Mouse (Mus musculus) heart, adult 11 months (tissue): Measurements from ENCODE around the gene Usp39.

ENCODE experiments used
- DNase-seq: peaks from one replicate; pipeline ENCODE4 v3.0.0; 2022

Usp39 gene

GRCm38 (mm10) chr6:72348411-72348810 lies 3.4 kb upstream of the Usp39 start:
- DNase-seq = peak; percentile 95

DNA sequence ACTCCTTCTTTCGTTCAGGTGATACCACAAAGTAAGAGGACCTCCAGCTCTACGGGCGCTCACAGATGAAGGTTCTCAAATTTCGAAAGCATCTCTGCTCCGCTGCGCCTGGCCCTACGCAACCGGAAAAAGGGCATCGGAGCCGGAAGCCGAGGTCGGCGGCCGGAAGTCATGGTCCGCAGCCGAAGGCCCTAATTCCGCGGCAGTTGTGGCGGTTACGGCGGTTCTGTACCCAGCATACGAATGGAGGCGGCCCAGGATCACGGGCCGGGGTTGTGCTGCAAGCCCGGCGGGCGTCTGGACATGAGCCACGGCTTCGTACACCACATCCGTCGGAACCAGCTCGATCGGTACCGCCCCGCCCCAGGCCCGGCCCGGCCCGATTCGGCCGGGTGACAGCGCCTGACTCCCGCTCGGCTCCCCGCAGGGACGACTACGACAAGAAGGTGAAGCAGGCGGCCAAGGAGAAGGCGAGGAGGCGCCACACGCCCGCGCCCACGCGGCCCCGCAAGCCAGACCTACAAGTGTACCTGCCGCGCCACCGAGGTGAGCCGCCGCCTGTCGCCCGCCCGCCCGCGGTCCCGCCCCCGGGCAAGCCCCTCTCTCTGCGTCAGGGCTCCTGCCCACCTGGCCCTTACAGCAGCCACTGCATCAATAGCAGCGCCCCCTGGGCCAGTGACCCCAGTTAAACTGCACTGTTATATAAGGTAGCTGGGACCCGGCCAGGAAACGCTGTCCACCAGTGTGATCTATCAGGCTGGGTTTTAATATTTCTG lies 2.4 kb upstream of the Usp39 start, which contains the start of gene 0610030E20Rik:
0610030E20Rik (plus strand) TSS at position 152 of the 776 bp plus-strand sequence.
- DNase-seq = peak; percentile 99

DNA sequence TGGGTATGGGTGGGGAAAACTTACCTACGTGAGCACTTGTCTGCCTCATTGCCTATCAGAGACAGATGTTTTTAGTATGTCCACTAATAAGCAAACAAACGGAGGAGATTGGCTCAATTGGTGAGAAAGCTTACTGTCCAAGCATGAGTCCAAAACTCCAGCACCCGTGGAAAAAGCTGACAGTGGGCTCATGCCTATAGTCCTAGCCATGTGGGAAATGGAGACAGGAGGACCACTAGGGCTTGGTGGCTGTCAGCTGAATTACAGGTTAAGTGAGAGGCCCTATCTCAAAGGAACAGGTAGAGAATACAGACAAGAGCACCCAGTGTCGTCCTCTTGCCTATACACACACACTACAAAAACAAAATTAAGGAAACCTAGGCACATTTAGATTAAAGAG lies 1.3 kb upstream of the Usp39 start:
- DNase-seq = peak; percentile 87

GRCm38 (mm10) chr6:72345633-72346032 lies 649 bp upstream of the Usp39 start:
- DNase-seq = no peak

DNA sequence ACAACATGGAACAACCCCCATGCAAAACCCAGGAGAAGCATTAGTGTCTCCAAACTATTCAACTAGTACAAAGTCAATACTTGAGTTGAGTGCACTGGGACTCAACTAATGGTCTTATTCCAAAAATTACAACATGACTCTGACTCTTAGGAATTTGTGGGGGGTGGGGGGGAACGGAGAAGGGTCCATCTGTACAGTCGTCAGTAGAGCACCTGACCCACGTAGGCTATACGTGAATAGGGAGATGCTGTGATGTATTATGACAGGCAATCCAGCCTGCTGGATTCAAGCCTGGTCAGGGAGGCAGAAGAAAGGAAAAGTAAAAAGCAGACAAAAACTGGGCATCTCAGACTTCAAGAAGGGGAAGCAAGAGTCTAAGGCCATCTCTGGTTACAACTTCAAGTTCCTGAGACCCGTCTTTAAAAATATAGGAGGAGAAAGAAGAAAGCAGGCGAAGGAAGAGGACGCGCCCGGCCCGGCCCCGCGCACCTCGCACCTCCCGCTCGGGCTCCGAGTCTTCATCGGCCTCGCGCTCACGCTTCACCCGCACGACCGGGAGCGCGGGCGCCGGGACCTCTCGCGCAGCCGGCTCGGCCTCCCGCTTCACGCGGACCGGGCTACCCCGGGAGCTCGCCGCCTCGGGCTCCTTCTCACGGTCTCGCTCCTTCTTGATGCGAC lies 449 bp downstream of the Usp39 start:
- peak; percentile 83 for DNase-seq

DNA sequence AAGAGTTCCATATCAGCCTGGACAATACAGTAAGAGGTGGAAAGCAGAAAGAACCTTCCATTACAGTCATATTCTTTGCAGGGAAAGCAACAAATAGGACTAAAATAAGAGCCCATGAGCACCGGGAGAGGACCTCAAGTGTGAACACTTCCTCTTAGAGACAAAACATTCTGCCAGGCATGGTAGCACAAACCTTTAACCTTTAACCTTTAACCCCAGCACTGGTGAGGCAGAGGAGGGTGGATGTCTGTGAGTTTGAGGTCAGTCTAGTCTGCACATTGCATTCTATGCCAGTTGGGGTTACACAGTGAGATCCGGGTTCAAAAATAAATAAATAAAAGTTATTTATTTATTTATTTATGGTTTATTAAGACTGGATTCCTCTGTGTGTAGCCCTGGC lies 4.5 kb downstream of the Usp39 start:
- no peak for DNase-seq

DNA sequence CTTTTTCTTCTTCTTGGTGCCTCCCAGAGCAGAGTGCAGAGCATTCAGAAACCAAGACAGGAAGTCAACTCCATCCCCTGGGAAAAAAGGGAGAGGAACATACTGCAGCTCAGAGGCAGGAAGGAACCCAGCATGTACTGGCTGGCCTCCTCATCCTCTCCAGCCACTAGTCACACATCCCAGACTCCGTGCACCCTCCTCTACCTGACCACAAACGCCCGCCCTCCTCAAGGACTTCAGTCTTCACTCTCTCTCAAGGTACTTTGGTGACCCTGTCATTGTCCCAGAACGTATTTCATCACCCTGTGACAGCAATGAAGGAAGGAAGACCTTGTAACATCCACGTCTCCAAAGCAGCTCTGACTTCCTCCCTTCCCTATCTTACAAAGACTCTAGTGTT lies 11.9 kb downstream of the Usp39 start:
- DNase-seq = peak; percentile 92

- DNase-seq = no peak
These were observed 14.9 kb downstream of the Usp39 start for GRCm38 (mm10) chr6:72330133-72330532.

DNA sequence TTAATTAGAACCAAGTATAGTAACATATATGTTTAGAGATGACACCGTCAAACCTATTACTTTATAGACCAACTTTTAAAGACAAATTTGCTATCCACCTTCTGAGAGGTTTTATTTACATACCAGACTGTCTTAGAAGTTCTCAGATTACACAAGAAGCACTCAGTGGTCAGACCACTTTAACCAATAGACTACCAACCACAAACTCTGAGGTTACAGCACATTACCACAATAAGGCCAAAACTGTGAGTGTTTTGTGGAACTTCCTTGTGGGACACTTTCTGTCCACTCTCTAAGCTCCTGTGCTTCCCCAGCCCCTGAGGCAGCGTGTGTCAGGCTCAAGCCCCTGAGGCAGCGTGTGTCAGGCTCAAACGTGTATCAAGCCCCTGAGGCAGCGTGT lies 16.0 kb downstream of the Usp39 start:
- no peak for DNase-seq

DNA sequence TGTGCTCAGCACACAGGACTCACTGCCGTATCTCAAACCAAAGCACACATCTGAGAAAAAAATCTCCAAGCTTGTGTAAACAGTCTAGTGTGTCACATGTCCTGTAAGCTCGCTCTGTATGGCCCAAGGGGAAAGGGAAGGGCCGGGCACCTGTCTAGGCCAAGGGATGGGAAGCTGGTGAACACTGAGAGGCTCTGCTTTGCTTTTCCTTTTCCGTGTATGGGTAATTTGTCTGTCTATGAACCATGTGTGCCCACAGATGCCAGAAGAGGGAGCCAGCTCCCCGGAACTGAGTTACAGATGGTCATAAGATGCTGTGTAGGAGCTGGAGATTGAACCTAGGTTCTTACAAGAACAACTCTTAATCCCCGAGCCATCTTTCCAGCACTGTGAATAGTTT lies 18.7 kb downstream of the Usp39 start:
- DNase-seq = no peak

DNA sequence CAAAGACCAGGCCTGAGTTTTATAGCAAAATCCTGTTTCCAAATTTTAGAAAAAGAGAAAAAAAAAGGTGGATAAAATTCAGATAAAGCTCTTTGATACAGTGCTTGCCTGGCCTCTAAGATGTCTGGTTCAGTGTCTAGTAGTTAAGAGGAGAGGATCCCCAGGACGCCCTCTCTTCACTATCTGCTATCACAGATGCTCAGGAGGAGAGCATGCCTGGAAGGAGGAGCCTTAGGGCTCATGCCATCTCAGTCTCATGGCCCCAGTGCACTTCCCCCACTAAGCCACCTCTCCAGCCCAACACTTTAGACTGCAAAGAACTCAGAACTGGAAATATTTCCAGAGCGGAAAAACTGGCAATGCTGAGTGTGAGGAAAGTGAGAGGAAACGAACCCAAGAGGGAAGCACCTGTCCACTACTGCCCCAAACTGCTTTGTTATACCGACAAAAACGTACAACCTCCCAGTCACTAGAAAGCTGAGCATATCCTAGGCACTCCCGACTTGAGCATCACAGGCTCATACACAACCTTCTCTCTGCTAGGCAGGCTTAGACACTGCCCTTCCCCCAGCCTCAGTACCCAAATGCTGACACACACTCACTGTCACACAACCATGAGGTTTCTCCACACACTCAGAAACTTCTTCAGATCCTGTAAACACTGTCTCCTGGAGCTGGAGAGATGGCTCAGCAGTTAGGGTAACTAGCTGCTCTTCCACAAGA lies 21.0 kb downstream of the Usp39 start:
- no peak for DNase-seq

DNA sequence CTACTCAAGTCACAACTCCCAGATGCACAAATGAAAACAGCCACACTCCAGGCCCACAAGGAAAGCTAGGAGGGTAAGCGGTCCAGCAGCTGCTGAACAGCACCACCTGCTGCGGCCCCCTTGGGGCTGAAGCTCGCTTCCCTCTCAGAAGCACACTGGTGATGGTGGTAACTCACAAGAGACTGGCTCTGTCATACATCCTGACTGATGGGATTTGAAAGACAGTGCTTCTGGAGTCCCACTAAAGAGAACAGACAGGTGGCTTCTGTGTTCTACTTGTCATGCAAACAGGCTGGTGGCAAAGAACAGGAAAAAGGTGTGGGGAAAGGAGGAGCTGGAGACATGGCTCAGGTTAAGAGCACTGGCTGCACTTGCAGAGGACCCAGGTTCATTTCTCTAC lies 22.0 kb downstream of the Usp39 start:
- no peak for DNase-seq

- no peak for DNase-seq
These were observed 26.0 kb downstream of the Usp39 start for GRCm38 (mm10) chr6:72319019-72319418.

DNA sequence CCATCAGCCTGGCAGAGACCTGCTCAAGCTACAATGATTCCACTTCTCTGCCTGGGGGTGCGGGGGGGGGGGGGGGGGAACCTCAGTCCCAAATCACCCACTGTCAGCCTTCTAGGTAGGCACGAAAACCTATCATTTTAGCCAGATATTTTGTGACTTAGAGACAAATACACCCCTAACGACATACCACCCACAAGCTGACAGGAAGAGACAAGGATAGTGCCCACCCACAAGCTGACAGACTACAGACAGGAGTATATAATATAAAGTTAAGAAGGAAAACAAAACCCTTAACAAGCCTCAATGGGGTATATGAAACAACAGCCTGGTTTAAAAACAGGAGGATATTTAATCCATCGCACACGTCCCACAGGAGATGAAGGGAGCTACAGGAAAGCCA lies 26.5 kb downstream of the Usp39 start:
- no peak for DNase-seq

GRCm38 (mm10) chr6:72316044-72316443 lies 28.9 kb downstream of the Usp39 start:
- DNase-seq = no peak

GRCm38 (mm10) chr6:72315384-72315783 lies 29.6 kb downstream of the Usp39 start:
- DNase-seq = no peak

GRCm38 (mm10) chr6:72313124-72313867 lies 31.7 kb downstream of the Usp39 start:
- peak; percentile 93 for DNase-seq

DNA sequence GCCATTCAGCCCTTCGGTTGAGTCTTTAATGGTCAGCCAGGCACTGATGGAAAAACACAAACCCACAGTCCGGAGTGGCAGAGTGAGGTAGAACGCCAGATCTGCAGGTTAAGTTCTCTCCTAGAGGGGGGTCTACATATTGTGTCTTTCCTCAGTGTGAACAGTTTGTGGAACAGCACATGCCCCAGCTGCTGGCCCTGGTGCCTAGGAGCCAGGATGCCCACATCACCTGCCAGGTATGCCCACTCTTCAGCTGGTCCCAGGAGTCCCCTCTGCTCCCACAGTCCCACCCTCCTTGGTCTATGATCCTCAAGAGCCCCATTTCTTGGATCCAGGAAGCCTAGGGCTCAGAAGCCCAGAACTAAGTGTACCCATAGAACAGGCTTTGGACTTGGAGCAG lies 32.8 kb downstream of the Usp39 start:
- no peak for DNase-seq

DNA sequence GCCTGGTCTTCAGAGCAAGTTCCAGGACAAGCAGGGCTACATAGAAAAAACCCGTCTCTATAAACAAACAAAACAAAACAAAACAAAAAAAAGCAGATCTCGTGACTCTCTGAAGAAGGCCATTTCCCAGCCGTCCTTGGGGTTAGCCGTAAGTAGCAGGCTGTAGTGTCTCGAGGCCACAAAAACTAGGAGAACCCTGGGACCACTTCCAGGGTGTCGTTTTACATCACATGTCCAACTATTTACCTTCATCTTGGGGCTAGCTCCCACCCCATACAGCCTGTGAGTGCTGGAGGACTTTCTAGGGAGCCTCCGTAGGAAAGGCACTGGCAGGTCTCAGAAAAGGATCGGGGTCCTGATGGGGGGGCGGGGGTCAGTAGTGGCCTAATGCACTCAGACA lies 41.5 kb downstream of the Usp39 start:
- no peak for DNase-seq

DNA sequence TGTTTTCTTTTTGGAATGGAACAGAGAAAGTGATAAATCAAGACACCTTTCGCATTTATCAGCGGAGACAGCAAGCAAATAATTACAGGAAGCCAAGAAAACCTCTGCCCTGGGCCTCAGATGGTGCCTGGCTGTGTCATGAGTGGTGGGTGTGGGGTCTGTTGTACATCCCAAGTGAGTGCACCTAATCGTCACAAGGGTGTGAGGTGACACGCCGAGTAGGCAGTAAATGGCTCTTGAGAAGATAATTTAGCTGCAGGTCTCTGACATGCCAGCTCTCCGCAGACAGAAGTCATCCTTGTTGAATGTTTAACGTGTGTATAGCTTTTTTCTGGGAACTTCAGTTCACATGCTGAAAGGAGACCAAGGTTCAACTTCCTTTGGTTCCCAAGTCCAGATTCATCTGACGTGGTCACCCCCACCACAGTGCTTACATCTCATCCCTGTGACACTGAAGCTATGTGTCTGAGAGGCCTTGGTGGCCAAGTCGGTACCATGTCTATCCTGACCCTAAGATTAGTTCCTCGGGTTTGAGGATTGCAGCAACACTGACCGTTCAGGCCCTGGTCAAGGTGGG lies 42.5 kb downstream of the Usp39 start:
- no peak for DNase-seq

- DNase-seq = no peak
These were observed 47.2 kb downstream of the Usp39 start for GRCm38 (mm10) chr6:72297825-72298224.

- DNase-seq = peak; percentile 77
These were observed 51.9 kb downstream of the Usp39 start for GRCm38 (mm10) chr6:72292972-72293651.
